Mouse (Mus musculus) left cerebral cortex, postnatal 25 days (tissue): Measurements from ENCODE around the gene Scfd1. TPM values are rescaled to one million over a fixed set of nuclear protein-coding genes. Genes with fewer than 3 reads are reported as not detected.

Source experiments
- DNase-seq, 2 experiments: peaks; one replicate each; pipeline ENCODE4 v3.0.0; 2022; ENCODE audit warnings: low spot score in 2 of 2, mixed read lengths in 1 of 2
- intact Hi-C: fragments of 180-260 bp; cut with DNase I; formaldehyde crosslinking; loops from one replicate; pipeline ENCODE4 v1.15.1; 2025
- total RNA-seq, 2 experiments: library from RNA; stranded (reverse); gene quantifications; 2 replicates each; pipeline ENCODE4 v1.2.3; 2021

The Scfd1 gene
- total RNA-seq = 10 to 100 TPM; 38.1 to 40.7 TPM

- intact Hi-C loops = loop anchor here (1.0 to 10.0 kb wide), 2 partner anchors 29 to 2002 kb away; partner anchors contain the start of gene G2e3
- DNase-seq = peak; percentile 94 to 97
These were observed at the start of gene Scfd1 for GRCm38 (mm10) chr12:51377003-51377887. Scfd1 (plus strand) TSS chr12:51377510.

- intact Hi-C loops = no loop called here
- no peak for DNase-seq
These were observed 40.3 kb upstream of the Scfd1 start for GRCm38 (mm10) chr12:51337014-51337413.

DNA sequence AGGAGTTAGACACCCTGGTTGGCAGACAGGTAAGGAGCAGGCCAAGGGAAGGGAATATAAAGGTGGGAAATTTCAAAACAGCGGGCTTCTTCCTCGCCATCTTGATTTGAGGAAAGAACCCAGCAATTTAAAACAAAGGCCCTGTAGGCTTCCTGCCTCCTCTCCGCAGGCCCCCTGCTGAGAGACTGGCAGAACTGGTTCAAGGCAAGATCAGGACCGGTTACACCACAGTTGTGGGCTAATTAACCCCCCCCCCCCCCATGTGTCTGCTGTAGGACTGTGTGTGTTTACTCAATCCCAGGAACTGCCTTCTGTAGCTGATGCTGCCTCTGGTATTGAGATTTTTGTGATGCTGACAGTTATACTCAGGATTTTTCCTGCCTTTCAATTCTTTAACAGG lies 31.2 kb upstream of the Scfd1 start:
- intact Hi-C loops = loop anchor here (5.0 kb wide), 1 partner anchor 1974 kb away; no protein-coding TSS in a partner anchor
- DNase-seq = no peak

DNA sequence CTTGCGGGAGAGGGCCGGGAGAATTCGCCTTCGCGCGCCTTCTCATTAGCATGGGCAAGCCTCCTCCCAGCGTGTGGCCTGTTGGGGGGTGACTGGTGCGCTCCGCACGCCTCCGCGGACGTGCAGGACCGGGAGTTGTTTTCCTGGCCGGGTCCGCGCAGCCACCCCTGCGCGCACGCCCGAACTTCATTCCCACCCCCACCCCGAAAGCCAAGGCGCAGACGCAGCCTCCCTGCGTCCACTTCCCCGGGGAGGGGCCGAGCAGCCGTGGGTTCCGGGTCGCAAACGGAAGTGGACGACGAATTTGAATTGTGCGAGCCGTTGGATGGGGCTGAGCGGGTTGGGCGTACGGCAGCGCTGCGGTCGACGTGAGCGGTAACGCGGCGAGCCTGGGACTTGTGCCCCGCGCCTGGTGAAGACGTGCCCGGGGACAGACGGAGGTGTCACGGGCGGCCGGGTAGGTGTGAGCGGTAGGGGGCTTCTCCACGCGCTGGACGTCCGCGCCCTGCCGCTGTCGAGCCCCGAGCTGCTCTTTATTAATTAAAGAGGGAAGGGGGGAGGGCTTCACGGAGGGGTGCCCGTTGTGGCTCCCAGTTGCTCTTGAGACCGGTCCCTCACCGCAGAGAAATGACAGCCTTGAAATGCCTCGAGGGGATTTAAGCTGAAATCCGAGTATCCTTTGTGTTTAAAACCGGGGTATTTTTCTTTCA lies 29.2 kb upstream of the Scfd1 start, which contains the start of gene G2e3:
Gene G2e3 (plus strand): TSS at position 74 of the 710 bp plus-strand sequence.
- DNase-seq = peak; percentile 84 to 90
- intact Hi-C loops = loop anchor here (1.0 to 5.0 kb wide), 3 partner anchors 29 to 1976 kb away; partner anchors contain the start of gene Scfd1

GRCm38 (mm10) chr12:51348698-51348998 lies 28.7 kb upstream of the Scfd1 start:
- DNase-seq = no peak
- intact Hi-C loops = loop anchor here (1.0 to 5.0 kb wide), 3 partner anchors 29 to 1976 kb away; partner anchors contain the start of gene Scfd1

- no peak for DNase-seq
- intact Hi-C loops = no loop called here
These were observed 22.0 kb upstream of the Scfd1 start for GRCm38 (mm10) chr12:51355296-51355695.

DNA sequence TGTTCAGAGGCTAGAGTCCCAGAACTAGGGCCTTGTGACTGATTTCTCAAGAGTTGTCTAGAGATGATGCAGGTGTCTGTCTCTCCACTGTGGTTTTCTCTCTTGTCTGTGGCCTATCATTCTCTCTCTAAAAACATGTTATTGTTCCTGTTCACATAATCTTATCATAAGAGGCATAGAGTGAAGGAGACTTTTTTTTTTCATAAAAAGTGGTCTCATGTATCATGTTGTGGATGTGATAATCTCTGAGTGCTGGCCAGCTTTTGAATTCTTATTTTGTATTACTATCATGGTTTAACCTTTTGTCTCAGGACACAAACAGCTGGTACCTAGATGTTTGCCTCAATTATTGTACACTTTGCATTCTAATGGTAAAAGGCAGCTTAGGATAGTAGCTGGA lies 16.0 kb upstream of the Scfd1 start:
- intact Hi-C loops = no loop called here
- DNase-seq = no peak

DNA sequence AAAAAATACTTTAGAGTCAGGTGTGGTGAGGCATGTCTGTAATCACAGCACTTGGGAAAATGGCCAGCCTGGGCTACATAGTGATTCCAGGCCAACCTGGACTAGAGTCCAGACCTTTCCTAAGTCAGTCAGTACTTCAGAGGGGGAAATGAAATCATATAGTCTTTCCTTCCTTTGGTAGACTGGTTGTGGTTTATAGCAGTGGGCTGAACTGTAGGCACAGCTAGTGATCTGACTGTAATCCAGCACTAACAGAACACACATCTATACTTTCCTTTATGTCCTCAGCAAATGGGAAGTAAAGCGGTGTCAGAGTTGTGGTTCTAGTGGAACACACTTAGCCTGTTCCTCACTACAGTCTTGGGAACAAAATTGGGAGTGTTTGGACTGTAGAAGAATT lies 14.4 kb upstream of the Scfd1 start:
- intact Hi-C loops = no loop called here
- no peak for DNase-seq

- no peak for DNase-seq
- intact Hi-C loops = no loop called here
These were observed 8.8 kb upstream of the Scfd1 start for GRCm38 (mm10) chr12:51368504-51368903.

- intact Hi-C loops = loop anchor here (1.0 to 10.0 kb wide), 2 partner anchors 30 to 2003 kb away; partner anchors contain the start of gene G2e3
- no peak for DNase-seq
These were observed 529 bp downstream of the Scfd1 start for GRCm38 (mm10) chr12:51377888-51378190.

- no peak for DNase-seq
These were observed 22.6 kb downstream of the Scfd1 start for GRCm38 (mm10) chr12:51399871-51400270.

DNA sequence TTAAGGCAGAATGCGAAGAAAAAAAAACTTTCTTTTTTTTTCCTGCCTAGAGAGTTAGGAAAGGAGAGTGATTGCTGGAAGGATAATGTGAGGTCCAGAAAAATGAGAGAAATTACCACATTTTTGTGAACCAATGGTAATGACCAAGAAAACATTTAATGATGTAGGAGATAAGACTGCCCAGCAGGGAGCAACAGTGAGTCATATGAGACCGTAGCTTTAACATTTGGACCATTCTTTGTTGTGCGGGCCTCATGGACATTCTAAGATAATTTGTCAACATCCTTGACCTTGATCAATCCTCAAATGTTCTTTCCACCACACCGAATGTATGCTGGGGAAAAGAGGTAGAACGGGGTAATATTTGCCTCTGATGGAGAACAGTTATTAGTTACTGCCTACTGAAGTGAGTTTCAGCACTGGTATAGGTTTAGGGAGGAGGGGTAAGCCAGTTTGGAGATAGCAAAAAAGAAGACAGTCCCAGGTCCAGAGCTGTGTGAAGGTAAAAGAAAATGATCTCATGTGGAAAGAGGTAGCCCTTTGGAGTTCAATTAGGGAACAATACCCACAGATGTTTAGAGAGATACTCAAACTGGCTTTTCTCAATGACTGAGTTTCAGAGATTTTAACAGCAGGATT lies 24.9 kb downstream of the Scfd1 start:
- peak; percentile 18 to 29 for DNase-seq
- intact Hi-C loops = loop anchor here (5.0 to 10.0 kb wide), 2 partner anchors 220 to 343 kb away; no protein-coding TSS in a partner anchor

More at GRCm38 (mm10) chr12:51399871-51400270, 22.6 kb downstream of the Scfd1 start:
- intact Hi-C loops = loop anchor here (5.0 to 10.0 kb wide), 2 partner anchors 222 to 345 kb away; no protein-coding TSS in a partner anchor

DNA sequence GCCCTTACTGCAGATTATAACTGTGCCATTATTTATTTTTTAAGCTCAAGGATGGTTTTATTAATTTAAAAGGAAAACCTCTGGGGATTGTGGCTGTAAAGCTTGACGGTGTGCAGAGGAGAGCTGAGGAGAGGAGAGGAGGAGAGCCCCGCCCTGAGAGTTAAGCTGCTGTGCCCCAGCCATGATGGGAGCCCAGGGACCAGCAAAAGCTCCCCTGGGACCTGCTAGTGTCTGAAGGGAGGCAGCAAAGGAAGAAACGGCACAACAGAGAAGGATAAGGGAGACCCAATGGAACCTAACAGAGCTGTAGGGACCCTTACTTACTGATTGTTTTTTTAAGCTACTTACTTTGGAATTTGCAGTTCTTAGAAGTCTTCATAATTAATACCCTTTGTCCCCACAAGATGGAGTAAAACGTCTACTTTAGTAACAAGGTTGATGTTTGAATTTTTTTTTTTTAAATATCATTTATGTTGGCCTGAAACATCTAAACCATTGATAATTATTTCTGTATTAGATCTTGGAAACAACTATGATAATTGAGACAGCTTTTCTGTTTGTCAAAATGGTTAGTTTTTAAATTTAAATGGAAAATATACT lies 26.8 kb downstream of the Scfd1 start:
- no peak for DNase-seq
- intact Hi-C loops = loop anchor here (5.0 to 10.0 kb wide), 2 partner anchors 218 to 341 kb away; no protein-coding TSS in a partner anchor

DNA sequence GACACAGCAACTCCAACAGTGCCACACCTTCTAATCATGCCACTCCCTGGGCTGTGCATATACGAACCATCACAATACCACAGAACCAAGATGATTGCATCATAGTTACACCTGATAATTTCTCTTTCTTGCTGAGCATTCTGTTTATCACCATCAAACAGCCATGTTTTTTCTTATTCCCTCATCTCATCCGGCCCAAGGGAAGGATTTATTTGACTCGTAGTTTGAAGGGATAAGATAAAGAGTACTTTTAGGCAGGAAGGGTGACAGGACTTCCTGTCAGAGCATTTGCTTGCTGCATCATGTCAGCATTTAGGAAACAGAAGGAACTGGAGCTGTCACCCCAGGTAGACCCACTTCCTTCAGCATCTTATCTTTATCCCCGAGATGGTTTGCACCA lies 34.1 kb downstream of the Scfd1 start:
- intact Hi-C loops = no loop called here
- no peak for DNase-seq

DNA sequence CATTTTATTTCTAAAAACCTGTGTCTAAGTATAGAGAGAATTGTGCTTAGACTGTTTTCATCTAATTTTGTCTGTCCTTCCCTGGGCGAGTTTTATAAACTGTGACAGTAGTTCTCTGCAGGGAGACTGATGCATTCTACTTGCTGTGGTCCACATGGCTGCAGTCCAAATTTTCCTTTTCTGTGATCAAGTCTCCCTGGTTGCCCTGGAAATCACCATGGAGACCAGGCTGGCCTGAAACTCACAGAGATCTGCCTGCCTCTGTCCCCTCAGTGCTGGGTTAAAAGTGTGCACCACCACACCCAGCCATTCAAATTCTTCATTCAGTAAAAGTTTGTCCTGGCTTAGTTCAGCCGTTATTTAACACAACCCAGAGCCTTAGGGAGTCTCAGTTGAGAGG lies 60.2 kb downstream of the Scfd1 start:
- DNase-seq = peak in 1 of 2 experiments; percentile 8

GRCm38 (mm10) chr12:51438311-51438710 lies 61.0 kb downstream of the Scfd1 start:
- DNase-seq = no peak
- intact Hi-C loops = no loop called here

More for the DNA sequence above, 60.2 kb downstream of the Scfd1 start:
- intact Hi-C loops = no loop called here

- intact Hi-C loops = no loop called here
- no peak for DNase-seq
These were observed 72.0 kb downstream of the Scfd1 start for GRCm38 (mm10) chr12:51449303-51449702.

DNA sequence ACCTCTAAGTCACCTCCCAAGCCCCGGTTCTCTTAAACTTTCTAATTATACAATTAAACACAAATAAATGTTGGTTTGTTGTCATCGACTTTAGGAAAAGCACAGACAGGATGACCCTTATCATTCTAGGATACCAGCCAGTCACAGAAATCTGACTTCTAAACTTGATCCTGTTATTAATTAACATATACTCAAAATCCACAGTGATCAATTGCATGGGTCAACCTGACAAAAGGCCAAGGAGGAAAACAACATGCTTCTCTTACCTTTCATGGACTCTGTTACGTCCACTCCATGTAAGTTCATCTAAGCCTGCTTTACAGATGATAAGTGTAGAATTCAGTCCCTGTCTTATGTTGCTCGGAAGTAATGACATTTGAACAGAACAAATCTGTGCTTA lies 93.6 kb downstream of the Scfd1 start:
- intact Hi-C loops = no loop called here
- no peak for DNase-seq

GRCm38 (mm10) chr12:51481246-51481645 lies 103.9 kb downstream of the Scfd1 start:
- no peak for DNase-seq
- intact Hi-C loops = no loop called here
